Mouse (Mus musculus) lung, adult 2 months (tissue): ENCODE data around the gene Olfr3. TPM values are rescaled to one million over a fixed set of nuclear protein-coding genes. Genes with fewer than 3 reads are reported as not detected.

Experiments
- DNase-seq: peaks from one replicate; pipeline ENCODE4 v3.0.0; 2022
- H3K4me1 ChIP-seq: fragments of 200-500 bp; 2 replicates; pipeline ENCODE4 v1.6.1; 2011; ENCODE audit warnings: low read length; ENCODE audit not compliant: control insufficient read depth, insufficient read depth
- H3K4me3 ChIP-seq: fragments of 200-500 bp; replicated peaks from 2 replicates; pipeline ENCODE3; 2011; ENCODE audit warnings: low read depth, mild to moderate bottlenecking, control low read depth, low read length; ENCODE audit errors: extremely low read depth
- CTCF ChIP-seq: fragments of 200-500 bp; IDR thresholded peaks from 2 replicates; pipeline ENCODE4 v1.5.1; 2011; ENCODE audit warnings: mild to moderate bottlenecking, low read length, control low read depth; ENCODE audit not compliant: insufficient read depth
- POLR2A ChIP-seq: fragments of 200-500 bp; IDR thresholded peaks from 2 replicates; pipeline ENCODE4 v1.6.1; 2011; ENCODE audit warnings: low read depth, mild to moderate bottlenecking, control low read depth, low read length, borderline replicate concordance; ENCODE audit errors: extremely low read depth
- WGBS: fragments of 180-500 bp; shearing (Covaris S2); methylation state at CpG from one replicate; pipeline ENCODE4 v1.1.7; 2018; 5-methylcytosine and 5-hydroxymethylcytosine counted together
- polyA plus RNA-seq: library from polyadenylated mRNA; depleted of rRNA; stranded (reverse); fragments of >200 nt; gene quantifications from 2 replicates; pipeline ENCODE4 v1.2.3, GENCODE M21; 2012; rRNA removed

Gene Olfr3
- not detected in 2 replicates for polyA plus RNA-seq

GRCm38 (mm10) chr2:36816932-36817331 lies at the start of gene Olfr3:
Gene Olfr3 (minus strand): TSS chr2:36817032.
- H3K4me1 ChIP-seq: no peaks in the 10 kb centered on the region
- TF ChIP-seq CTCF (no peak), POLR2A (no peak)
- WGBS: 56% methylated on average over 1 of the region's 1 CpGs
- no peak for DNase-seq
- no peak within 1 kb of the TSS for H3K4me3 ChIP-seq

GRCm38 (mm10) chr2:36862560-36862959 lies 45.7 kb upstream of the Olfr3 start, which contains the start of gene Olfr351:
Gene Olfr351 (minus strand): TSS chr2:36862660.
- no peaks in the 10 kb centered on the region for H3K4me1 ChIP-seq
- 78% methylated on average over 1 of the region's 1 CpGs for WGBS
- H3K4me3 ChIP-seq: no peak within 1 kb of the TSS
- TF ChIP-seq POLR2A (no peak), CTCF (no peak)
- no peak for DNase-seq

GRCm38 (mm10) chr2:36846010-36846409 lies 29.2 kb upstream of the Olfr3 start, which contains the start of gene Olfr350:
Gene Olfr350 (plus strand): TSS chr2:36846310.
- 72% methylated on average over 1 of the region's 1 CpGs for WGBS
- Histone ChIP-seq H3K4me3 (no peak within 1 kb of the TSS), H3K4me1 (no peaks in the 10 kb centered on the region)
- DNase-seq: no peak
- TF ChIP-seq POLR2A (no peak), CTCF (no peak)

- DNase-seq: no peak
- Histone ChIP-seq H3K4me1 (no peaks in the 10 kb centered on the region), H3K4me3 (no peak within 1 kb of the TSS)
- no peak for TF ChIP-seq CTCF
- TF ChIP-seq POLR2A: no peak
- 75% methylated on average over 2 of the region's 2 CpGs for WGBS
These were observed 26.6 kb downstream of the Olfr3 start, which contains the start of gene Olfr50 for GRCm38 (mm10) chr2:36790238-36790637. Gene Olfr50 (plus strand): TSS chr2:36790538.

- no peaks in the 10 kb centered on the region for H3K4me1 ChIP-seq
- WGBS: 52% methylated on average over 2 of the region's 2 CpGs
- no peak within 1 kb of the TSS for H3K4me3 ChIP-seq
- no peak for TF ChIP-seq POLR2A
- TF ChIP-seq CTCF: no peak
- no peak for DNase-seq
These were observed 32.9 kb downstream of the Olfr3 start, which contains the start of gene Olfr348 for GRCm38 (mm10) chr2:36783976-36784375. Gene Olfr348 (plus strand): TSS chr2:36784276.

Other genes with a start within 250 kb of the Olfr3 start
- not detected in 2 replicates for gene Olfr345, start 177.0 kb downstream of the Olfr3 start, polyA plus RNA-seq
- not detected in 2 replicates for gene Olfr346, start 131.2 kb downstream of the Olfr3 start, polyA plus RNA-seq
- gene Olfr347, start 85.1 kb downstream of the Olfr3 start, polyA plus RNA-seq: not detected in 2 replicates
- not detected in 2 replicates for gene Olfr348, start 32.8 kb downstream of the Olfr3 start, polyA plus RNA-seq
- gene Olfr50, start 26.5 kb downstream of the Olfr3 start, polyA plus RNA-seq: not detected in 2 replicates
- gene Olfr350, start 29.3 kb upstream of the Olfr3 start, polyA plus RNA-seq: not detected in 2 replicates
- not detected in 2 replicates for gene Olfr351, start 45.6 kb upstream of the Olfr3 start, polyA plus RNA-seq
- not detected in 2 replicates for gene Olfr352, start 51.4 kb upstream of the Olfr3 start, polyA plus RNA-seq
- not detected in 2 replicates for gene Olfr353, start 75.9 kb upstream of the Olfr3 start, polyA plus RNA-seq
- not detected in 2 replicates for gene Olfr354, start 88.6 kb upstream of the Olfr3 start, polyA plus RNA-seq
- not detected in 2 replicates for gene Olfr355, start 111.9 kb upstream of the Olfr3 start, polyA plus RNA-seq
- gene Olfr356, start 120.1 kb upstream of the Olfr3 start, polyA plus RNA-seq: not detected in 2 replicates
- not detected in 2 replicates for gene Olfr357, start 176.8 kb upstream of the Olfr3 start, polyA plus RNA-seq
- not detected in 2 replicates for gene Olfr358, start 192.3 kb upstream of the Olfr3 start, polyA plus RNA-seq
- not detected in 2 replicates for gene Olfr360, start 248.7 kb upstream of the Olfr3 start, polyA plus RNA-seq